Mouse (Mus musculus) hindbrain, embryonic 12.5 days (tissue): ENCODE measurements at regions not wholly inside any gene's neighbourhood (a gene's known extent, or its start where the extent isn't known, plus 50 kb on each side); places are given as distances from the start of the nearest gene placed in this dataset.

Source experiments
- ATAC-seq: fragments of 200-750 bp; cut with Nextera tagmentation; 2 replicates; pipeline ENCODE4 v1.8.0; 2017; ENCODE audit warnings: moderate TSS enrichment; ENCODE audit not compliant: low FRiP score
- H3K27ac ChIP-seq: fragments of 300-500 bp; sonication (generic); 2 replicates; pipeline ENCODE4 v1.5.1; 2016; ENCODE audit warnings: mild to moderate bottlenecking
- H3K27me3 ChIP-seq: fragments of 300-500 bp; sonication (generic); 2 replicates; pipeline ENCODE4 v1.6.1; 2016; ENCODE audit warnings: mild to moderate bottlenecking
- H3K36me3 ChIP-seq: fragments of 300-500 bp; sonication (generic); 2 replicates; pipeline ENCODE4 v1.6.1; 2016; ENCODE audit warnings: mild to moderate bottlenecking
- H3K4me1 ChIP-seq: fragments of 300-500 bp; sonication (generic); 2 replicates; pipeline ENCODE4 v1.6.1; 2016
- H3K4me2 ChIP-seq: fragments of 300-500 bp; sonication (generic); replicated peaks from 2 replicates; pipeline ENCODE4 v1.6.1; 2016; ENCODE audit warnings: mild to moderate bottlenecking
- H3K4me3 ChIP-seq: fragments of 300-500 bp; sonication (generic); 2 replicates; pipeline ENCODE4 v1.5.1; 2016; ENCODE audit warnings: mild to moderate bottlenecking
- H3K9ac ChIP-seq: fragments of 300-500 bp; sonication (generic); 2 replicates; pipeline ENCODE4 v1.6.1; 2016; ENCODE audit warnings: mild to moderate bottlenecking, moderate library complexity
- H3K9me3 ChIP-seq: fragments of 300-500 bp; sonication (generic); replicated peaks from 2 replicates; pipeline ENCODE4 v1.6.1; 2016; ENCODE audit warnings: mild to moderate bottlenecking
- WGBS: fragments of 180-500 bp; shearing (Covaris S2); methylation state at CpG from one replicate; pipeline ENCODE4 v1.1.7; 2016; 5-methylcytosine and 5-hydroxymethylcytosine counted together

DNA sequence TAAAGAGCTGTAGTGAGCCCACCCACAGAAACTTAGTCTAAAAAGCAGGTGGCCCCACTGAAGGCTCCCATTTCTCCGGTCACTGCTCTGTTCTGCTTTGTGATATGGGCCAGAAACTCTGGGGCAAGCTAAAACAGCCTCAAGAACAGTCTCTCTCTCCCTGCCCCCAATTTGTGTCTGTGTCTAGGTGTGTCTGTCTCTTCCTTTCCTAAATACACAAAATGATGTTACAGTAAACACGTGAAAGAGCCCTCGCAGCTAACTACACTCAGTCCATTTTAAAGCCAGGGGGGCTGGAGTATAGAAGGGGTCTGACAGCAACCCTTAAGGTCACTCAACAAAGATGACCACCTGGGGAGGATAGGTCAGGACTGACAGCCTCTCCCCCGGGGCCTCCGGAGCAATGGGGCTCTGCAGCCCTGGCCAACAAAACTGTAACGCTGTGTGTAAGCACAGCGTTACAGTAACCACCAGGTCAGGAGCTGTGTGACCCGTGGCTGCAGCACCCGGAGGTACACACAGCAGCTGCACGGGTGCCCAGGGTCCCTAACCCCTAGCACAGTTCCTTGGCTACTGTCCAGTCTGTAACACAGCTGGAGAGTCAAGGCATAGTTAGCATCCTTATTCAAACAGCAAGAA lies 168.0 kb downstream of the 3100002H09Rik start:
- ATAC-seq, result peak; percentile 11; the same call in 1 of the 2 replicates
- Histone ChIP-seq H3K27ac (no peak overlapping the region; the same call in 1 of the 2 replicates), H3K9me3 (no peaks in the 10 kb centered on the region), H3K36me3 (no peaks in the 10 kb centered on the region), H3K4me1 (peaks cover 26% of the 10 kb centered on the region), H3K4me3 (no peak overlapping the region), H3K9ac (no peak overlapping the region), H3K4me2 (no peak overlapping the region), H3K27me3 (peaks cover 64% of the 10 kb centered on the region)
- 6% methylated on average over 10 of the region's 10 CpGs for WGBS

DNA sequence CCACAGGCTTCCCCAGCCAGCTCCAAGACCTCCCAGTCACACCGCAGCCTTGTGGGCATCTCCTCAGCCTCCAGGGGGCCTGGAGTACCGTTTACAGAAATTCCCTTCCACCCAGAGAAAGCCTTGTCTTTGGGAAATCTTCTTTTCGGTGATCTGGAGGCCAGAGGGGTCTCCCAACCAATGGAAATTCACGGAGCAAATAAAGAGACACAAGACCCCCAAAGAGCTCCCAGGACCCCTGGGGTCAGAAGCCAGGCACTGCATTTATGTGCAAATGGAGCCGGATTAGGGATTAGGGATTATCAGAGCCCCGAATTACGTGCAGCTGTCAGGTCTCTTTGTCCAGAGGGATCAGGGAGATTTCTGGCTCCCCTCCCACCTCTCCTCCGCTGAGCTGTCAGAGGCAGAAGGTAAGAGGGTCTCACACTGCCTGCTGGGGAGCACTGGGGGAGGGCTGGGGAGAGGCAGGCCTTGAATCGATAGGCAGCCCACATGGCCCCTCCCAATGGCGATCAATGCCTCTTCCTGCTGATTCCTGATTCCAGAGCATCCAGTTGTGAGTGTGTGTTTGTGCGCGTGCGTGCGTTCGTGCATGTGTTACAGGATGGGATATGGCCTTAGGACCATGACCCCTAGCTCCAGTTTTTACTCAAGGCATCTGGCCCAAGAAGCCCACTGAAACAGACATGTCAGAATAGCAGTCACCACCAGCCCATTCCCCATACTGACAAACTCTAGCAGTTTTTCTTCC lies 168.7 kb downstream of the 3100002H09Rik start:
- Histone ChIP-seq H3K27ac (peak overlapping the region; percentile 18; the same call in 1 of the 2 replicates), H3K9ac (no peak overlapping the region), H3K4me2 (no peak overlapping the region), H3K9me3 (no peaks in the 10 kb centered on the region), H3K27me3 (peaks cover 71% of the 10 kb centered on the region), H3K4me1 (peaks cover 26% of the 10 kb centered on the region), H3K36me3 (no peaks in the 10 kb centered on the region), H3K4me3 (no peak overlapping the region)
- 12% methylated on average over 15 of the region's 15 CpGs for WGBS
- ATAC-seq, result no peak

DNA sequence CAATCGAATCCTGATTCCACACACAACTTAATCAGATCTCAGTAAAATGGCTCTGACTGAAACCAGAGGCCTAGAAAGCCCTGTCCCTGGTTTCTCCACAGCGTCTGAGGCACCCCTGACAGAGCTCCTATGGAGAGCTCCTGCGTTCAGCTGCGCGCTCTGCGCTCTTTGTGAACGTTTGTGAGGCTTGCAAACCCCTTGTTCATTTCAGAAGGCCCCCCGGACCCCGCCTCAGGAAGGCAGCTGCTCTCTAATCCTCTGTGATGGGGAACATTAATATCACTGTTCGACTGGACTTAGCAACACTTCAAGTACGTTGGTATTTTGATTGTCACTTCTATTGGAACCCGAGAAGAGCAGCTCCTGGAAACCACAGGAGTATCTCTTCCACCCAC lies 175.6 kb downstream of the 3100002H09Rik start:
- no peak overlapping the region for H3K4me3 ChIP-seq
- no peaks in the 10 kb centered on the region for H3K9me3 ChIP-seq
- no peak overlapping the region for H3K4me2 ChIP-seq
- 36% methylated on average over 12 of the region's 12 CpGs for WGBS
- peaks cover 11% of the 10 kb centered on the region for H3K4me1 ChIP-seq
- no peak overlapping the region for H3K27ac ChIP-seq
- no peak overlapping the region for H3K9ac ChIP-seq
- peaks cover 42% of the 10 kb centered on the region for H3K27me3 ChIP-seq
- no peak for ATAC-seq
- no peaks in the 10 kb centered on the region for H3K36me3 ChIP-seq

DNA sequence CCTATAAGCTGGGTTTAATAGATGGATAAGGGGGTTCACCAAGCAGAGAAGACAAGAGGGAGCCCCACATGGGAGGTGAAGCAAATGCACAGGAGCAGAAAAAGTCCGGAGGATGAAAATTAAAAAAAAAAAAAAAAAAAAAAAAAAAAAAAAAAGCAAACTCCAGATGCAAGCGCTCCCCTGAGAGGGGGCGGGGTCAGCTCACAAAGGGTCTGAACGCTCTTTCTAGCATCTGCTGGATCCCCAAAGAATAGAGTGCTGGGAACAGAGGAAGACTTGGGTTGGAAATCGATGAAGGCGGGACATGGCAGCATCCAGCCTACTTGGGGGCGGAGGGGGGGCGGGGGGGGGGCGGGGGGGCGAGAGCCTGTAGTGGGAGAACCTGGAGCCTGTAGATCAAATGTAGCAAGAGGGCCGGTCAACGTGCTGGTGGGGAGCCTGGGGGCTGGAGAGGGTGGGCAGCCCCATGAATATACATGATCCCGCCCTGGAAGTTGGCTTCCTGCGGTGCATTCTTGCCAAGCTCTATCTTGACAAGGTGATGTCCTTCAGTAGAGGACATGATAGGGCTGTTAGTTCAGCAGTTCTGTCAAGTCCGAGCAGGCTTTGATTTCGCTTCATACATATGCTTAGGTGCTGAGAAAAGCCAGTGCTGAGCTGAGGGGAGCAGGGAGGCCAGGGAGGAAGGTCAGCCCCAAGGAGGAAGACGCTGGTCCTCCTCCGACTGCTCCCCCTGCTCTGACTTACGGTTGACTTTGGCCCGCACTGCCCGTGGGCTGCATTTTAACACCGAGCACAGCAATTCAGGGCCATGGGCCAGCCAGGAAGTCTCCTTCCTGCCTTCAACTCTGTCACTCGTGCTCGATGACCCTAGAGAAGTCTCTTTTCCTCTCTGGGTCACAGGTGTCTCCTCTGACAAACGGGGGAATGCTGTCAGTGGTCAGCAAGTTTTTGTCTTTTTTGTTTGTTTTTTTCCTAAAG lies 176.3 kb downstream of the 3100002H09Rik start:
- Histone ChIP-seq H3K4me2 (peak overlapping the region; percentile 42), H3K27me3 (peaks cover 37% of the 10 kb centered on the region), H3K36me3 (no peaks in the 10 kb centered on the region), H3K4me3 (no peak overlapping the region), H3K9ac (no peak overlapping the region), H3K4me1 (peaks cover 11% of the 10 kb centered on the region), H3K27ac (no peak overlapping the region), H3K9me3 (no peaks in the 10 kb centered on the region)
- no peak for ATAC-seq
- 6% methylated on average over 24 of the region's 25 CpGs for WGBS

- no peak for ATAC-seq
- Histone ChIP-seq H3K27ac (no peak overlapping the region), H3K4me2 (no peak overlapping the region), H3K4me3 (no peak overlapping the region), H3K36me3 (no peaks in the 10 kb centered on the region), H3K9ac (no peak overlapping the region), H3K9me3 (no peaks in the 10 kb centered on the region), H3K27me3 (peaks cover 37% of the 10 kb centered on the region), H3K4me1 (peaks cover 11% of the 10 kb centered on the region)
- 74% methylated on average over 9 of the region's 9 CpGs for WGBS
These were observed 177.1 kb downstream of the 3100002H09Rik start for GRCm38 (mm10) chr4:124433506-124433905.

DNA sequence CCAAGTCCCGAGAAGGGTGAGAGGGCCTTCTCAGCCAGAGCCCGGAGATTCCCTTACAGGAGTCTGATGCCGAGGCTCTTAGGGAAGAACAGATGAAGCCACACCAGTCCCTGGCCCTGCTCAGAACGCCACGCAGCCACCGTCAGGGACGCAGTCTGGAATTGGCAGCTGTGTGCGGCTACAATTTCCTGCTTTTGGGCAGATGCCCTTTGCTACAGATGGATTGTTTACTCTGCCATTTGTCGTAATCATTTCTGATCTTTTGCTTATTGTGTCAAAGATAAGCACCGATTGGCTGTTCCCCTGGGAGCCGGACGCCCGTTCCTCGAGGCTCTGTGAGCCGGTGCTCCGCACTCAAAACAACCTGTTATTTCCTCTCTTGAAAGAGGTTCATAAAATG lies 179.4 kb downstream of the 3100002H09Rik start:
- no peaks in the 10 kb centered on the region for H3K36me3 ChIP-seq

DNA sequence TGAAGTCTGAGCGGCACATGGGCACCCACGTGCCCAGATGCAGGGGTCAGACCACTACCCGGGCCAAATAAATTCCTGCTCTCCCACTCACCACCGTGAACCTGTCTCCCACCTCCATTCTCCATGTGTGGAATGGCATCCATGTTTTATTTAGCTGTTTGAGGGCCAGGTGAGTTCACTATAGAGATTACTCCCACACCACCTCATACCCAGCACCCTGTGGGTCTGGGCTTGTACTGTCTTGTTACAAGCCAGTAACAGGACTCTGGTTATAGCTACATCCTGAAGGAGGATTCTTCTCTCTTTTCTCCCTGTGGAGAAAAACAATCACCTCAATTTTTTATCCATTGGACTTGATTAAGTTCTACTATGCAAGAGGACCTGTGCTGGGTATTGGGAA lies 181.8 kb downstream of the 3100002H09Rik start:
- Histone ChIP-seq H3K4me3 (no peak overlapping the region), H3K4me2 (no peak overlapping the region), H3K9me3 (no peaks in the 10 kb centered on the region), H3K9ac (no peak overlapping the region), H3K36me3 (no peaks in the 10 kb centered on the region), H3K27me3 (peaks cover 15% of the 10 kb centered on the region; the same call in 1 of the 2 replicates), H3K27ac (no peak overlapping the region), H3K4me1 (no peaks in the 10 kb centered on the region)
- WGBS, result 90% methylated on average over 4 of the region's 4 CpGs
- ATAC-seq, result no peak

More for the DNA sequence above, 179.4 kb downstream of the 3100002H09Rik start:
- WGBS, result 83% methylated on average over 16 of the region's 16 CpGs
- Histone ChIP-seq H3K9me3 (no peaks in the 10 kb centered on the region), H3K4me3 (no peak overlapping the region), H3K27me3 (peaks cover 25% of the 10 kb centered on the region), H3K4me2 (no peak overlapping the region), H3K27ac (no peak overlapping the region), H3K4me1 (peaks cover 11% of the 10 kb centered on the region), H3K9ac (no peak overlapping the region)
- no peak for ATAC-seq

GRCm38 (mm10) chr4:124422406-124422805 lies 188.2 kb downstream of the 3100002H09Rik start:
- Histone ChIP-seq H3K27ac (no peak overlapping the region), H3K36me3 (no peaks in the 10 kb centered on the region), H3K9me3 (no peaks in the 10 kb centered on the region), H3K4me3 (no peak overlapping the region), H3K9ac (no peak overlapping the region), H3K27me3 (0 out of 2 replicates have a peak, but pooled peaks cover 2% of the 10 kb centered on the region), H3K4me2 (no peak overlapping the region), H3K4me1 (no peaks in the 10 kb centered on the region)
- 89% methylated on average over 6 of the region's 6 CpGs for WGBS
- ATAC-seq, result no peak

GRCm38 (mm10) chr4:124418431-124418830 lies 192.2 kb downstream of the 3100002H09Rik start:
- WGBS, result 50% methylated on average over 8 of the region's 8 CpGs
- Histone ChIP-seq H3K4me1 (no peaks in the 10 kb centered on the region), H3K4me3 (no peak overlapping the region), H3K27ac (no peak overlapping the region), H3K9me3 (no peaks in the 10 kb centered on the region), H3K36me3 (no peaks in the 10 kb centered on the region), H3K9ac (no peak overlapping the region), H3K27me3 (0 out of 2 replicates have a peak, but pooled peaks cover 2% of the 10 kb centered on the region), H3K4me2 (no peak overlapping the region)
- no peak for ATAC-seq

- H3K9ac ChIP-seq, result no peak overlapping the region
- H3K4me3 ChIP-seq, result no peak overlapping the region
- no peaks in the 10 kb centered on the region for H3K9me3 ChIP-seq
- no peak overlapping the region for H3K27ac ChIP-seq
- 0 out of 2 replicates have a peak, but pooled peaks cover 2% of the 10 kb centered on the region for H3K27me3 ChIP-seq
- 87% methylated on average over 8 of the region's 8 CpGs for WGBS
- H3K4me1 ChIP-seq, result no peaks in the 10 kb centered on the region
- H3K36me3 ChIP-seq, result no peaks in the 10 kb centered on the region
- no peak overlapping the region for H3K4me2 ChIP-seq
- ATAC-seq, result no peak
These were observed 193.4 kb downstream of the 3100002H09Rik start for GRCm38 (mm10) chr4:124417176-124417575.

- no peaks in the 10 kb centered on the region for H3K36me3 ChIP-seq
- ATAC-seq, result no peak
- no peak overlapping the region for H3K4me3 ChIP-seq
- WGBS, result 96% methylated on average over 6 of the region's 6 CpGs
- H3K9me3 ChIP-seq, result no peaks in the 10 kb centered on the region
- no peak overlapping the region for H3K4me2 ChIP-seq
- H3K9ac ChIP-seq, result no peak overlapping the region
- H3K4me1 ChIP-seq, result no peaks in the 10 kb centered on the region
- H3K27ac ChIP-seq, result no peak overlapping the region
- H3K27me3 ChIP-seq, result 0 out of 2 replicates have a peak, but pooled peaks cover 2% of the 10 kb centered on the region
These were observed 194.3 kb downstream of the 3100002H09Rik start for GRCm38 (mm10) chr4:124416266-124416665.

DNA sequence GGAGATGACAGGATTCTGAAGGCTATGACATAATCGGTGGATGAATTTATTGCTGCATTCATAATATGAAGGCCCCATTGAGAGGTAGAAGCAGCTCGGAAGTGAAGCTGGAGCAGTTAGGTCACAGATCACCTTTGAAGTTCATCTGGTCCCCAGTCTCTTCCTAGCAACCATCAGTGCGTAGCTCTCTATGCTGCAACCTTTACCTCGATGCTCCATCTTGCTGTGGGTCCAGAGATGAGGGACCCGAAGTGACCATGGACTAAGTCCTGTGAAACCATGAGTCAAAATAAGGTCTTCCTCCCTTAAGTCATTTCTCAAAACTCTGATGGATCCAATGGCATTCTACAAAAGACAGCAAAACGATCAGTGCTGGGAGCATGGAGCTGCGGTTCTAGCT lies 196.2 kb downstream of the 3100002H09Rik start:
- no peak overlapping the region for H3K27ac ChIP-seq
- ATAC-seq, result no peak
- no peaks in the 10 kb centered on the region for H3K36me3 ChIP-seq
- H3K9ac ChIP-seq, result no peak overlapping the region
- 87% methylated on average over 7 of the region's 7 CpGs for WGBS
- no peak overlapping the region for H3K4me3 ChIP-seq
- H3K4me2 ChIP-seq, result no peak overlapping the region
- H3K27me3 ChIP-seq, result 0 out of 2 replicates have a peak, but pooled peaks cover 2% of the 10 kb centered on the region
- H3K9me3 ChIP-seq, result no peaks in the 10 kb centered on the region
- no peaks in the 10 kb centered on the region for H3K4me1 ChIP-seq
